Mouse (Mus musculus) CH12.LX (cell line): Measurements from ENCODE around the gene Krtap4-13. TPM values are rescaled to one million over a fixed set of nuclear protein-coding genes. Genes with fewer than 3 reads are reported as not detected.

Source experiments
- DNase-seq: peaks from one replicate; pipeline ENCODE4 v3.0.0-alpha.2; 2013; ENCODE audit errors: extremely low read depth
- H3K27ac ChIP-seq: 2 replicates; pipeline ENCODE4 v1.5.1; 2012; ENCODE audit warnings: low read depth, mild to moderate bottlenecking, control low read depth, moderate library complexity; ENCODE audit not compliant: insufficient read depth
- H3K27me3 ChIP-seq: replicated peaks from 2 replicates; pipeline ENCODE3; 2012; ENCODE audit warnings: inconsistent platforms
- H3K36me3 ChIP-seq, 2 experiments: replicated peaks in 1 of 2; 2 replicates each; pipeline versions ENCODE3 to v1.6.1; 2012; ENCODE audit warnings: inconsistent platforms in 1 of 2, low read length in 1 of 2, mild to moderate bottlenecking in 1 of 2, mixed read lengths in 1 of 2, moderate library complexity in 1 of 2; ENCODE audit not compliant: control insufficient read depth in 1 of 2, insufficient read depth in 1 of 2
- H3K4me1 ChIP-seq, 2 experiments: 2 replicates each; pipeline ENCODE4 v1.6.1; 2012; ENCODE audit warnings: inconsistent platforms in 1 of 2, moderate library complexity in 1 of 2; ENCODE audit not compliant: insufficient read depth in 2 of 2, control insufficient read depth in 1 of 2
- H3K4me2 ChIP-seq: 2 replicates; pipeline ENCODE4 v1.6.1; 2012; ENCODE audit warnings: low read depth, mild to moderate bottlenecking, control low read depth; ENCODE audit not compliant: poor library complexity, insufficient read depth, severe bottlenecking
- H3K4me3 ChIP-seq, 3 experiments: fragments of 150-350 bp in 1 of 3; sonication (generic) in 1 of 3; replicated peaks in 1 of 3; 2 replicates each; pipeline versions ENCODE3 to v1.5.1; 2011 to 2012; ENCODE audit warnings: low read depth in 2 of 3, low read length in 2 of 3, mild to moderate bottlenecking in 2 of 3, moderate library complexity in 2 of 3, control low read depth in 1 of 3, improper control_type of control experiment in 1 of 3, inconsistent platforms in 1 of 3, mixed read lengths in 1 of 3; ENCODE audit not compliant: poor library complexity in 1 of 3
- H3K79me2 ChIP-seq: replicated peaks from 2 replicates; pipeline ENCODE4 v1.6.1; 2012; ENCODE audit warnings: mild to moderate bottlenecking, moderate library complexity; ENCODE audit not compliant: control insufficient read depth, poor library complexity, insufficient read depth, severe bottlenecking; ENCODE audit errors: extremely low read depth
- H3K9ac ChIP-seq: 2 replicates; pipeline ENCODE4 v1.6.1; 2012; ENCODE audit warnings: low read depth, mild to moderate bottlenecking, control low read depth, moderate library complexity; ENCODE audit not compliant: insufficient read depth
- H3K9me3 ChIP-seq: replicated peaks from 2 replicates; pipeline ENCODE3; 2012; ENCODE audit warnings: low read length, inconsistent platforms, mixed read lengths
- E2F4 ChIP-seq: IDR thresholded peaks from 2 replicates; pipeline ENCODE4 v1.6.1; 2011; ENCODE audit warnings: low read depth, low read length, improper control_type of control experiment; ENCODE audit not compliant: insufficient replicate concordance
- MAFK ChIP-seq: IDR thresholded peaks from 2 replicates; pipeline ENCODE4 v1.6.1; 2011; ENCODE audit warnings: low read length, improper control_type of control experiment; ENCODE audit not compliant: insufficient replicate concordance
- MAX ChIP-seq: IDR thresholded peaks from 2 replicates; pipeline ENCODE4 v1.6.1; 2011; ENCODE audit warnings: low read length, improper control_type of control experiment
- MAZ ChIP-seq: IDR thresholded peaks from 2 replicates; pipeline ENCODE4 v1.6.1; 2012; ENCODE audit warnings: low read depth, mild to moderate bottlenecking, inconsistent platforms, low read length, improper control_type of control experiment, moderate library complexity
- MXI1 ChIP-seq: IDR thresholded peaks from 2 replicates; pipeline ENCODE4 v1.6.1; 2011; ENCODE audit warnings: mild to moderate bottlenecking, low read depth, low read length, improper control_type of control experiment
- NRF1 ChIP-seq: IDR thresholded peaks from 2 replicates; pipeline ENCODE4 v1.6.1; 2014; ENCODE audit warnings: low read depth, mild to moderate bottlenecking, inconsistent platforms, low read length, improper control_type of control experiment, moderate library complexity
- POLR2A ChIP-seq: IDR thresholded peaks from 2 replicates; pipeline ENCODE4 v1.6.1; 2011; ENCODE audit warnings: low read depth, mild to moderate bottlenecking, improper control_type of control experiment, low read length
- RAD21 ChIP-seq: IDR thresholded peaks from 2 replicates; pipeline ENCODE4 v1.6.1; 2011; ENCODE audit warnings: low read depth, mild to moderate bottlenecking, low read length, improper control_type of control experiment, moderate library complexity
- RCOR1 ChIP-seq: conservative IDR thresholded peaks from 2 replicates; pipeline ENCODE4 v1.6.1; 2012; ENCODE audit warnings: low read depth, mild to moderate bottlenecking, inconsistent platforms, low read length, improper control_type of control experiment
- TBP ChIP-seq: conservative IDR thresholded peaks from 2 replicates; pipeline ENCODE4 v1.6.1; 2011; ENCODE audit warnings: low read depth, low read length, improper control_type of control experiment
- UBTF ChIP-seq: IDR thresholded peaks from 2 replicates; pipeline ENCODE4 v1.6.1; 2012; ENCODE audit warnings: low read depth, mild to moderate bottlenecking, inconsistent platforms, low read length, improper control_type of control experiment, moderate library complexity
- ZC3H11A ChIP-seq: IDR thresholded peaks from 2 replicates; pipeline ENCODE4 v1.6.1; 2012; ENCODE audit warnings: low read depth, mild to moderate bottlenecking, inconsistent platforms, low read length, improper control_type of control experiment
- ZKSCAN1 ChIP-seq: IDR thresholded peaks from 2 replicates; pipeline ENCODE4 v1.6.1; 2012; ENCODE audit warnings: low read depth, inconsistent platforms, low read length, improper control_type of control experiment, borderline replicate concordance
- ZMIZ1 ChIP-seq: IDR thresholded peaks from 2 replicates; pipeline ENCODE4 v1.6.1; 2012; ENCODE audit warnings: low read depth, mild to moderate bottlenecking, inconsistent platforms, low read length, improper control_type of control experiment
- dilution Hi-C: fragments of 300-500 bp; cut with MboI; formaldehyde crosslinking; loops from 2 replicates; pipeline ENCODE4 v1.14.3; 2020; ENCODE audit warnings: low sequenced_read_pairs; ENCODE audit not compliant: extremely low pct_unique_long_range_greater_than_20kb, extremely low pct_ligation_motif_present
- in situ Hi-C: fragments of 300-500 bp; cut with MboI; formaldehyde crosslinking; loops from 3 replicates; pipeline ENCODE4 v1.14.3; 2019; ENCODE audit warnings: low sequenced_read_pairs, low pct_ligation_motif_present, low pct_unique_long_range_greater_than_20kb, mixed read lengths
- polyA plus RNA-seq: library from polyadenylated mRNA; unstranded; fragments of >175 nt; gene quantifications from 2 replicates; pipeline ENCODE4 v1.2.1, GENCODE M21; 2012; ENCODE audit warnings: low read depth; ENCODE audit not compliant: insufficient read length
- total RNA-seq, 2 experiments: library from RNA; depleted of rRNA; stranded (reverse); fragments of 300-350 nt in 1 of 2; fragments of >200 nt in 1 of 2; gene quantifications; 2 replicates each; pipeline ENCODE4 v1.2.3; 2012 to 2014

Gene Krtap4-13
- total and polyA plus RNA-seq, 3 experiments: not detected

DNA sequence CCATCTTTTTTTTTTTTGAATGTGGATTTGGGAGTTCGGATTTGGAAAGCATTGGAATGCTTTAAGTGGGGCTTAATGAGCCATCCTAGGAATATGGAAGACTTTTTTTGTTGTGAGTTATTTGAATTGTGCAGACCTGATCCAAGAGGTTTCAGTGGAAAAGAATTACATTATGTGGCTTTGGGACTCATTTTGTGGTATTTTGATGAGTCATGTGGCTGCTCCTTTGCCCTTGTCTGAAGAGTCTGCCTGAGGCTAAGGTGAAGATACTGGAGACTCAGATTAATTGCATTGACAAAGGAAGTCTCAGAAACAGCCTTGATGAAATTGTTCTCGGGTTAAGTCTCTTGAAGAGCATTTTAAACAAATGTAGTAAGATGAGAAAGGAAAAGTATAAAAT, 41.3 kb downstream of the Krtap4-13 start:
- dilution Hi-C loops (no loop called here), in situ Hi-C loops (no loop called here)
- no peaks in the 10 kb centered on the region for H3K9me3 ChIP-seq
- no peak overlapping the region for H3K27ac ChIP-seq
- TF ChIP-seq E2F4 (no peak), UBTF (no peak), MAZ (no peak), MAFK (no peak), POLR2A (no peak), RCOR1 (no peak), NRF1 (no peak), MXI1 (no peak), MAX (no peak), ZMIZ1 (no peak), ZKSCAN1 (no peak), RAD21 (no peak), ZC3H11A (no peak), TBP (no peak)
- H3K4me1 ChIP-seq: no peaks in the 10 kb centered on the region
- no peaks in the 10 kb centered on the region for H3K79me2 ChIP-seq
- no peak overlapping the region for H3K9ac ChIP-seq
- H3K4me3 ChIP-seq: no peak overlapping the region
- H3K27me3 ChIP-seq: peaks cover 79% of the 10 kb centered on the region
- no peak overlapping the region for H3K4me2 ChIP-seq
- H3K36me3 ChIP-seq: no peaks in the 10 kb centered on the region
- DNase-seq: no peak

Other genes with a start within 250 kb of the Krtap4-13 start
Only the 20 nearest of the 41 such genes appear.
- gene Krtap4-6, start 143.9 kb downstream of the Krtap4-13 start, total RNA-seq (2012; rRNA removed): not detected in 2 replicates
- gene Krtap4-6, start 143.9 kb downstream of the Krtap4-13 start, total RNA-seq (2014; rRNA removed): not detected in 2 replicates
- gene Krtap4-6, start 143.9 kb downstream of the Krtap4-13 start, polyA plus RNA-seq: not detected in 2 replicates
- not detected in 2 replicates for gene Gm14190, start 119.2 kb downstream of the Krtap4-13 start, total RNA-seq (2012; rRNA removed)
- gene Gm14190, start 119.2 kb downstream of the Krtap4-13 start, total RNA-seq (2014; rRNA removed): not detected in 2 replicates
- gene Gm14190, start 119.2 kb downstream of the Krtap4-13 start, polyA plus RNA-seq: not detected in 2 replicates
- gene Gm14180, start 75.6 kb downstream of the Krtap4-13 start, total RNA-seq (2012; rRNA removed): not detected in 2 replicates
- not detected in 2 replicates for gene Gm14180, start 75.6 kb downstream of the Krtap4-13 start, total RNA-seq (2014; rRNA removed)
- gene Gm14180, start 75.6 kb downstream of the Krtap4-13 start, polyA plus RNA-seq: not detected in 2 replicates
- not detected in 2 replicates for gene Gm11595, start 37.0 kb downstream of the Krtap4-13 start, total RNA-seq (2012; rRNA removed)
- not detected in 2 replicates for gene Gm11595, start 37.0 kb downstream of the Krtap4-13 start, total RNA-seq (2014; rRNA removed)
- not detected in 2 replicates for gene Gm11595, start 37.0 kb downstream of the Krtap4-13 start, polyA plus RNA-seq
- not detected in 2 replicates for gene Krtap4-8, start 29.2 kb downstream of the Krtap4-13 start, total RNA-seq (2012; rRNA removed)
- not detected in 2 replicates for gene Krtap4-8, start 29.2 kb downstream of the Krtap4-13 start, total RNA-seq (2014; rRNA removed)
- not detected in 2 replicates for gene Krtap4-8, start 29.2 kb downstream of the Krtap4-13 start, polyA plus RNA-seq
- not detected in 2 replicates for gene Krtap4-9, start 24.7 kb downstream of the Krtap4-13 start, total RNA-seq (2012; rRNA removed)
- not detected in 2 replicates for gene Krtap4-9, start 24.7 kb downstream of the Krtap4-13 start, total RNA-seq (2014; rRNA removed)
- not detected in 2 replicates for gene Krtap4-9, start 24.7 kb downstream of the Krtap4-13 start, polyA plus RNA-seq
- not detected in 2 replicates for gene Gm11596, start 16.4 kb downstream of the Krtap4-13 start, total RNA-seq (2012; rRNA removed)
- not detected in 2 replicates for gene Gm11596, start 16.4 kb downstream of the Krtap4-13 start, total RNA-seq (2014; rRNA removed)
- not detected in 2 replicates for gene Gm11596, start 16.4 kb downstream of the Krtap4-13 start, polyA plus RNA-seq
- not detected in 2 replicates for gene Gm11569, start 11.0 kb downstream of the Krtap4-13 start, total RNA-seq (2012; rRNA removed)
- gene Gm11569, start 11.0 kb downstream of the Krtap4-13 start, total RNA-seq (2014; rRNA removed): not detected in 2 replicates
- not detected in 2 replicates for gene Gm11569, start 11.0 kb downstream of the Krtap4-13 start, polyA plus RNA-seq
- not detected in 2 replicates for gene Gm11554, start 5.4 kb downstream of the Krtap4-13 start, total RNA-seq (2012; rRNA removed)
- gene Gm11554, start 5.4 kb downstream of the Krtap4-13 start, total RNA-seq (2014; rRNA removed): not detected in 2 replicates
- not detected in 2 replicates for gene Gm11554, start 5.4 kb downstream of the Krtap4-13 start, polyA plus RNA-seq
- not detected in 2 replicates for gene Gm11564, start 5.8 kb upstream of the Krtap4-13 start, total RNA-seq (2012; rRNA removed)
- not detected in 2 replicates for gene Gm11564, start 5.8 kb upstream of the Krtap4-13 start, total RNA-seq (2014; rRNA removed)
- gene Gm11564, start 5.8 kb upstream of the Krtap4-13 start, polyA plus RNA-seq: not detected in 2 replicates
- gene 2300003K06Rik, start 28.2 kb upstream of the Krtap4-13 start, total RNA-seq (2012; rRNA removed): not detected in 2 replicates
- gene 2300003K06Rik, start 28.2 kb upstream of the Krtap4-13 start, total RNA-seq (2014; rRNA removed): not detected in 2 replicates
- gene 2300003K06Rik, start 28.2 kb upstream of the Krtap4-13 start, polyA plus RNA-seq: not detected in 2 replicates
- not detected in 2 replicates for gene Krtap4-16, start 41.7 kb upstream of the Krtap4-13 start, total RNA-seq (2012; rRNA removed)
- not detected in 2 replicates for gene Krtap4-16, start 41.7 kb upstream of the Krtap4-13 start, total RNA-seq (2014; rRNA removed)
- not detected in 2 replicates for gene Krtap4-16, start 41.7 kb upstream of the Krtap4-13 start, polyA plus RNA-seq
- not detected in 2 replicates for gene Gm11568, start 48.0 kb upstream of the Krtap4-13 start, total RNA-seq (2012; rRNA removed)
- gene Gm11568, start 48.0 kb upstream of the Krtap4-13 start, total RNA-seq (2014; rRNA removed): not detected in 2 replicates
- gene Gm11568, start 48.0 kb upstream of the Krtap4-13 start, polyA plus RNA-seq: not detected in 2 replicates
- gene Gm11559, start 54.6 kb upstream of the Krtap4-13 start, total RNA-seq (2012; rRNA removed): not detected in 2 replicates
- gene Gm11559, start 54.6 kb upstream of the Krtap4-13 start, total RNA-seq (2014; rRNA removed): not detected in 2 replicates
- not detected in 2 replicates for gene Gm11559, start 54.6 kb upstream of the Krtap4-13 start, polyA plus RNA-seq
- not detected in 2 replicates for gene Krtap9-1, start 63.5 kb upstream of the Krtap4-13 start, total RNA-seq (2012; rRNA removed)
- not detected in 2 replicates for gene Krtap9-1, start 63.5 kb upstream of the Krtap4-13 start, total RNA-seq (2014; rRNA removed)
- not detected in 2 replicates for gene Krtap9-1, start 63.5 kb upstream of the Krtap4-13 start, polyA plus RNA-seq
- not detected in 2 replicates for gene Gm11567, start 69.3 kb upstream of the Krtap4-13 start, total RNA-seq (2012; rRNA removed)
- gene Gm11567, start 69.3 kb upstream of the Krtap4-13 start, total RNA-seq (2014; rRNA removed): not detected in 2 replicates
- gene Gm11567, start 69.3 kb upstream of the Krtap4-13 start, polyA plus RNA-seq: not detected in 2 replicates
- gene Krtap31-1, start 98.0 kb upstream of the Krtap4-13 start, total RNA-seq (2012; rRNA removed): not detected in 2 replicates
- gene Krtap31-1, start 98.0 kb upstream of the Krtap4-13 start, total RNA-seq (2014; rRNA removed): not detected in 2 replicates
- not detected in 2 replicates for gene Krtap31-1, start 98.0 kb upstream of the Krtap4-13 start, polyA plus RNA-seq
- not detected in 2 replicates for gene Gm11565, start 104.9 kb upstream of the Krtap4-13 start, total RNA-seq (2012; rRNA removed)
- not detected in 2 replicates for gene Gm11565, start 104.9 kb upstream of the Krtap4-13 start, total RNA-seq (2014; rRNA removed)
- not detected in 2 replicates for gene Gm11565, start 104.9 kb upstream of the Krtap4-13 start, polyA plus RNA-seq
- gene Krtap31-2, start 126.4 kb upstream of the Krtap4-13 start, total RNA-seq (2012; rRNA removed): not detected in 2 replicates
- not detected in 2 replicates for gene Krtap31-2, start 126.4 kb upstream of the Krtap4-13 start, total RNA-seq (2014; rRNA removed)
- not detected in 2 replicates for gene Krtap31-2, start 126.4 kb upstream of the Krtap4-13 start, polyA plus RNA-seq
- gene Krtap9-5, start 138.6 kb upstream of the Krtap4-13 start, total RNA-seq (2012; rRNA removed): not detected in 2 replicates
- gene Krtap9-5, start 138.6 kb upstream of the Krtap4-13 start, total RNA-seq (2014; rRNA removed): not detected in 2 replicates
- gene Krtap9-5, start 138.6 kb upstream of the Krtap4-13 start, polyA plus RNA-seq: not detected in 2 replicates